Mouse (Mus musculus) erythroblast, embryonic 14.5 days (primary cell): ENCODE results near the gene Gck. TPM values are rescaled to one million over a fixed set of nuclear protein-coding genes. Genes with fewer than 3 reads are reported as not detected.

Source experiments
- H3K27me3 ChIP-seq: 2 replicates; pipeline ENCODE4 v1.6.1; 2012; ENCODE audit warnings: inconsistent platforms; ENCODE audit not compliant: control insufficient read depth
- H3K36me3 ChIP-seq: 2 replicates; pipeline ENCODE4 v1.6.1; 2012; ENCODE audit warnings: mild to moderate bottlenecking, inconsistent platforms; ENCODE audit not compliant: control insufficient read depth
- H3K4me1 ChIP-seq: 2 replicates; pipeline ENCODE4 v1.6.1; 2012; ENCODE audit warnings: inconsistent platforms; ENCODE audit not compliant: control insufficient read depth
- H3K4me3 ChIP-seq: replicated peaks from 2 replicates; pipeline ENCODE3; 2012; ENCODE audit warnings: moderate library complexity, mild to moderate bottlenecking, inconsistent platforms
- H3K9me3 ChIP-seq: 2 replicates; pipeline ENCODE4 v1.6.1; 2012; ENCODE audit warnings: low read length, inconsistent platforms, mixed read lengths; ENCODE audit not compliant: control insufficient read depth
- GATA1 ChIP-seq: IDR thresholded peaks from 2 replicates; pipeline ENCODE4 v1.6.1; 2012; ENCODE audit warnings: low read length, inconsistent platforms, mixed read lengths
- TAL1 ChIP-seq: IDR thresholded peaks from 3 replicates; pipeline ENCODE4 v1.6.1; 2012; ENCODE audit warnings: low read length, inconsistent platforms, mixed read lengths
- polyA plus RNA-seq: library from polyadenylated mRNA; stranded (reverse); fragments of >175 nt; gene quantifications from 2 replicates; pipeline ENCODE4 v1.2.3, GENCODE M21; 2012

Gck gene
- polyA plus RNA-seq: not detected in 2 replicates

- TF ChIP-seq TAL1 (no peak), GATA1 (no peak)
- peaks cover 3% of the 10 kb centered on the region; the same call in 1 of the 2 replicates for H3K27me3 ChIP-seq
- H3K4me1 ChIP-seq: peaks cover 5% of the 10 kb centered on the region
- no peaks in the 10 kb centered on the region for H3K9me3 ChIP-seq
- H3K4me3 ChIP-seq: no peak within 1 kb of the TSS
- no peaks in the 10 kb centered on the region for H3K36me3 ChIP-seq
These were observed at the start of gene Gck for GRCm38 (mm10) chr11:5949586-5950352. Gck (minus strand) TSS chr11:5950081.

- Histone ChIP-seq H3K4me3 (no peak overlapping the region), H3K36me3 (no peaks in the 10 kb centered on the region), H3K9me3 (no peaks in the 10 kb centered on the region; the same call in 1 of the 2 replicates), H3K4me1 (no peaks in the 10 kb centered on the region), H3K27me3 (no peaks in the 10 kb centered on the region; the same call in 1 of the 2 replicates)
- TF ChIP-seq TAL1 (no peak), GATA1 (no peak)
These were observed 48.6 kb upstream of the Gck start for GRCm38 (mm10) chr11:5998472-5998871.

- H3K27me3 ChIP-seq: no peaks in the 10 kb centered on the region; the same call in 1 of the 2 replicates
- H3K4me1 ChIP-seq: no peaks in the 10 kb centered on the region
- TF ChIP-seq TAL1: no peak
- no peaks in the 10 kb centered on the region; the same call in 1 of the 2 replicates for H3K9me3 ChIP-seq
- H3K4me3 ChIP-seq: no peak overlapping the region
- no peaks in the 10 kb centered on the region for H3K36me3 ChIP-seq
These were observed 46.1 kb upstream of the Gck start for GRCm38 (mm10) chr11:5995989-5996388.

GRCm38 (mm10) chr11:5994880-5995279, 45.0 kb upstream of the Gck start:
- no peaks in the 10 kb centered on the region; the same call in 1 of the 2 replicates for H3K27me3 ChIP-seq
- no peak for TF ChIP-seq GATA1
- no peak for TF ChIP-seq TAL1
- no peaks in the 10 kb centered on the region; the same call in 1 of the 2 replicates for H3K9me3 ChIP-seq
- no peaks in the 10 kb centered on the region for H3K36me3 ChIP-seq
- no peaks in the 10 kb centered on the region for H3K4me1 ChIP-seq
- no peak overlapping the region for H3K4me3 ChIP-seq

GRCm38 (mm10) chr11:5994212-5994611, 44.3 kb upstream of the Gck start:
- Histone ChIP-seq H3K4me3 (no peak overlapping the region), H3K36me3 (no peaks in the 10 kb centered on the region), H3K27me3 (no peaks in the 10 kb centered on the region; the same call in 1 of the 2 replicates), H3K4me1 (no peaks in the 10 kb centered on the region), H3K9me3 (no peaks in the 10 kb centered on the region; the same call in 1 of the 2 replicates)
- TF ChIP-seq TAL1 (no peak), GATA1 (no peak)

GRCm38 (mm10) chr11:5990910-5991309, 41.0 kb upstream of the Gck start:
- H3K4me3 ChIP-seq: no peak overlapping the region
- H3K36me3 ChIP-seq: no peaks in the 10 kb centered on the region
- TF ChIP-seq GATA1 (no peak), TAL1 (no peak)
- H3K27me3 ChIP-seq: no peaks in the 10 kb centered on the region
- no peaks in the 10 kb centered on the region for H3K9me3 ChIP-seq
- H3K4me1 ChIP-seq: no peaks in the 10 kb centered on the region

GRCm38 (mm10) chr11:5989954-5990593, 40.2 kb upstream of the Gck start:
- no peaks in the 10 kb centered on the region for H3K36me3 ChIP-seq
- no peak overlapping the region for H3K4me3 ChIP-seq
- H3K4me1 ChIP-seq: no peaks in the 10 kb centered on the region
- no peak for TF ChIP-seq GATA1
- TF ChIP-seq TAL1: no peak
- H3K27me3 ChIP-seq: no peaks in the 10 kb centered on the region
- no peaks in the 10 kb centered on the region for H3K9me3 ChIP-seq

- H3K27me3 ChIP-seq: no peaks in the 10 kb centered on the region
- H3K4me1 ChIP-seq: no peaks in the 10 kb centered on the region
- no peaks in the 10 kb centered on the region for H3K36me3 ChIP-seq
- H3K4me3 ChIP-seq: no peak overlapping the region
- H3K9me3 ChIP-seq: no peaks in the 10 kb centered on the region
- no peak for TF ChIP-seq GATA1
- TF ChIP-seq TAL1: no peak
These were observed 38.2 kb upstream of the Gck start for GRCm38 (mm10) chr11:5988126-5988525.

- TF ChIP-seq GATA1: no peak
- TF ChIP-seq TAL1: no peak
- Histone ChIP-seq H3K4me1 (no peaks in the 10 kb centered on the region), H3K4me3 (no peak overlapping the region), H3K27me3 (no peaks in the 10 kb centered on the region), H3K36me3 (no peaks in the 10 kb centered on the region), H3K9me3 (no peaks in the 10 kb centered on the region)
These were observed 33.7 kb upstream of the Gck start for GRCm38 (mm10) chr11:5983629-5984028.
